Mouse (Mus musculus): ENCODE measurements around the gene Sik2. TPM values are rescaled to one million over a fixed set of nuclear protein-coding genes. Genes with fewer than 3 reads are reported as not detected.

Sik2 gene
- polyA plus RNA-seq, 1 experiment, result 14.9 TPM

GRCm38 (mm10) chr9:50957956-50958489 lies 50.9 kb downstream of the Sik2 start:
- TF ChIP-seq EP300 (IDR thresholded peaks at IDR 0.05; ENCODE audit: insufficient read depth, low read depth, low read length) (no peak), CTCF (IDR thresholded peaks at IDR 0.05; ENCODE audit: low read depth, low read length) (no peak), POLR2A (IDR thresholded peaks at IDR 0.05; ENCODE audit: insufficient read depth, low read length) (no peak)
- no peaks in the 10 kb centered on the region for H3K9me3 ChIP-seq (replicated peaks; ENCODE audit: control insufficient read depth, insufficient read depth, low read length, poor library complexity, severe bottlenecking)
- H3K27ac ChIP-seq (ENCODE audit: insufficient read depth, low read length), result no peak overlapping the region
- no peaks in the 10 kb centered on the region for H3K27me3 ChIP-seq (ENCODE audit: control insufficient read depth, insufficient read depth, low read length, poor library complexity, severe bottlenecking)
- no peak overlapping the region for H3K9ac ChIP-seq (ENCODE audit: low read depth, poor library complexity, severe bottlenecking)
- no peaks in the 10 kb centered on the region for H3K36me3 ChIP-seq (ENCODE audit: control insufficient read depth, insufficient read depth, low read length, poor library complexity, severe bottlenecking)
- no peaks in the 10 kb centered on the region for H3K4me1 ChIP-seq (ENCODE audit: control insufficient read depth, insufficient read depth, low read length)
- H3K4me3 ChIP-seq (ENCODE audit: low read depth, low read length), result no peak overlapping the region

- Histone ChIP-seq H3K27ac (ENCODE audit: insufficient read depth, low read length) (no peak overlapping the region), H3K36me3 (ENCODE audit: control insufficient read depth, insufficient read depth, low read length, poor library complexity, severe bottlenecking) (no peaks in the 10 kb centered on the region), H3K4me3 (ENCODE audit: low read depth, low read length) (no peak overlapping the region), H3K9me3 (replicated peaks; ENCODE audit: control insufficient read depth, insufficient read depth, low read length, poor library complexity, severe bottlenecking) (no peaks in the 10 kb centered on the region), H3K4me1 (ENCODE audit: control insufficient read depth, insufficient read depth, low read length) (no peaks in the 10 kb centered on the region), H3K27me3 (ENCODE audit: control insufficient read depth, insufficient read depth, low read length, poor library complexity, severe bottlenecking) (no peaks in the 10 kb centered on the region), H3K9ac (ENCODE audit: low read depth, poor library complexity, severe bottlenecking) (no peak overlapping the region)
- TF ChIP-seq POLR2A (IDR thresholded peaks at IDR 0.05; ENCODE audit: insufficient read depth, low read length) (no peak), EP300 (IDR thresholded peaks at IDR 0.05; ENCODE audit: insufficient read depth, low read depth, low read length) (no peak), CTCF (IDR thresholded peaks at IDR 0.05; ENCODE audit: low read depth, low read length) (no peak)
Observed at GRCm38 (mm10) chr9:50955176-50955575, 53.7 kb downstream of the Sik2 start.

- no peak overlapping the region for H3K27ac ChIP-seq (ENCODE audit: insufficient read depth, low read length)
- no peaks in the 10 kb centered on the region for H3K4me1 ChIP-seq (ENCODE audit: control insufficient read depth, insufficient read depth, low read length)
- TF ChIP-seq POLR2A (IDR thresholded peaks at IDR 0.05; ENCODE audit: insufficient read depth, low read length) (no peak), EP300 (IDR thresholded peaks at IDR 0.05; ENCODE audit: insufficient read depth, low read depth, low read length) (no peak), CTCF (IDR thresholded peaks at IDR 0.05; ENCODE audit: low read depth, low read length) (no peak)
- no peaks in the 10 kb centered on the region for H3K36me3 ChIP-seq (ENCODE audit: control insufficient read depth, insufficient read depth, low read length, poor library complexity, severe bottlenecking)
- no peak overlapping the region for H3K9ac ChIP-seq (ENCODE audit: low read depth, poor library complexity, severe bottlenecking)
- no peak overlapping the region for H3K4me3 ChIP-seq (ENCODE audit: low read depth, low read length)
- H3K9me3 ChIP-seq (replicated peaks; ENCODE audit: control insufficient read depth, insufficient read depth, low read length, poor library complexity, severe bottlenecking), result no peaks in the 10 kb centered on the region
- H3K27me3 ChIP-seq (ENCODE audit: control insufficient read depth, insufficient read depth, low read length, poor library complexity, severe bottlenecking), result no peaks in the 10 kb centered on the region
Observed at GRCm38 (mm10) chr9:50948097-50948823, 60.6 kb downstream of the Sik2 start.

GRCm38 (mm10) chr9:50946338-50946737 lies 62.5 kb downstream of the Sik2 start:
- Histone ChIP-seq H3K9me3 (replicated peaks; ENCODE audit: control insufficient read depth, insufficient read depth, low read length, poor library complexity, severe bottlenecking) (no peaks in the 10 kb centered on the region), H3K4me3 (ENCODE audit: low read depth, low read length) (no peak overlapping the region), H3K27me3 (ENCODE audit: control insufficient read depth, insufficient read depth, low read length, poor library complexity, severe bottlenecking) (no peaks in the 10 kb centered on the region), H3K9ac (ENCODE audit: low read depth, poor library complexity, severe bottlenecking) (no peak overlapping the region), H3K36me3 (ENCODE audit: control insufficient read depth, insufficient read depth, low read length, poor library complexity, severe bottlenecking) (no peaks in the 10 kb centered on the region), H3K4me1 (ENCODE audit: control insufficient read depth, insufficient read depth, low read length) (no peaks in the 10 kb centered on the region), H3K27ac (ENCODE audit: insufficient read depth, low read length) (no peak overlapping the region)
- TF ChIP-seq EP300 (IDR thresholded peaks at IDR 0.05; ENCODE audit: insufficient read depth, low read depth, low read length), result no peak
- TF ChIP-seq CTCF (IDR thresholded peaks at IDR 0.05; ENCODE audit: low read depth, low read length), result no peak
- no peak for TF ChIP-seq POLR2A (IDR thresholded peaks at IDR 0.05; ENCODE audit: insufficient read depth, low read length)

GRCm38 (mm10) chr9:50944826-50945225 lies 64.0 kb downstream of the Sik2 start:
- no peak for TF ChIP-seq POLR2A (IDR thresholded peaks at IDR 0.05; ENCODE audit: insufficient read depth, low read length)
- no peak for TF ChIP-seq CTCF (IDR thresholded peaks at IDR 0.05; ENCODE audit: low read depth, low read length)
- no peak for TF ChIP-seq EP300 (IDR thresholded peaks at IDR 0.05; ENCODE audit: insufficient read depth, low read depth, low read length)
- Histone ChIP-seq H3K27me3 (ENCODE audit: control insufficient read depth, insufficient read depth, low read length, poor library complexity, severe bottlenecking) (no peaks in the 10 kb centered on the region), H3K9ac (ENCODE audit: low read depth, poor library complexity, severe bottlenecking) (no peak overlapping the region), H3K4me3 (ENCODE audit: low read depth, low read length) (no peak overlapping the region), H3K27ac (ENCODE audit: insufficient read depth, low read length) (no peak overlapping the region), H3K9me3 (replicated peaks; ENCODE audit: control insufficient read depth, insufficient read depth, low read length, poor library complexity, severe bottlenecking) (no peaks in the 10 kb centered on the region), H3K36me3 (ENCODE audit: control insufficient read depth, insufficient read depth, low read length, poor library complexity, severe bottlenecking) (no peaks in the 10 kb centered on the region), H3K4me1 (ENCODE audit: control insufficient read depth, insufficient read depth, low read length) (no peaks in the 10 kb centered on the region)

- Histone ChIP-seq H3K9me3 (replicated peaks; ENCODE audit: control insufficient read depth, insufficient read depth, low read length, poor library complexity, severe bottlenecking) (no peaks in the 10 kb centered on the region), H3K4me1 (ENCODE audit: control insufficient read depth, insufficient read depth, low read length) (no peaks in the 10 kb centered on the region), H3K9ac (ENCODE audit: low read depth, poor library complexity, severe bottlenecking) (no peak overlapping the region), H3K36me3 (ENCODE audit: control insufficient read depth, insufficient read depth, low read length, poor library complexity, severe bottlenecking) (no peaks in the 10 kb centered on the region), H3K4me3 (ENCODE audit: low read depth, low read length) (no peak overlapping the region), H3K27ac (ENCODE audit: insufficient read depth, low read length) (no peak overlapping the region), H3K27me3 (ENCODE audit: control insufficient read depth, insufficient read depth, low read length, poor library complexity, severe bottlenecking) (no peaks in the 10 kb centered on the region)
- no peak for TF ChIP-seq POLR2A (IDR thresholded peaks at IDR 0.05; ENCODE audit: insufficient read depth, low read length)
- no peak for TF ChIP-seq EP300 (IDR thresholded peaks at IDR 0.05; ENCODE audit: insufficient read depth, low read depth, low read length)
- no peak for TF ChIP-seq CTCF (IDR thresholded peaks at IDR 0.05; ENCODE audit: low read depth, low read length)
Observed at GRCm38 (mm10) chr9:50942711-50943110, 66.2 kb downstream of the Sik2 start.

Data from ES-Bruce4 (cell line).